Mouse (Mus musculus) liver, adult 2 months (tissue): ENCODE data around the gene Zfp26. TPM values are rescaled to one million over a fixed set of nuclear protein-coding genes. Genes with fewer than 3 reads are reported as not detected.
A peak's percentile ranks its signal among the peaks of the same experiment; 100 is the strongest.

Experiments used
- DNase-seq: peaks from one replicate; pipeline ENCODE4 v3.0.0-alpha.2; 2011; ENCODE audit warnings: low read depth, low spot score; ENCODE audit errors: extremely low read depth
- H3K27ac ChIP-seq: fragments of 200-500 bp; replicated peaks from 2 replicates; pipeline ENCODE4 v1.5.1; 2012; ENCODE audit warnings: low read depth, mild to moderate bottlenecking, control low read depth, inconsistent platforms, low read length; ENCODE audit not compliant: insufficient read depth
- H3K27me3 ChIP-seq: fragments of 200-500 bp; 2 replicates; pipeline ENCODE4 v1.6.1; 2012; ENCODE audit warnings: mild to moderate bottlenecking, moderate library complexity, low read length, inconsistent platforms; ENCODE audit not compliant: control insufficient read depth, insufficient read depth
- H3K36me3 ChIP-seq: fragments of 200-500 bp; 2 replicates; pipeline ENCODE4 v1.6.1; 2012; ENCODE audit warnings: low read length, inconsistent platforms; ENCODE audit not compliant: control insufficient read depth, insufficient read depth
- H3K4me1 ChIP-seq: fragments of 200-500 bp; 2 replicates; pipeline ENCODE4 v1.6.1; 2011; ENCODE audit warnings: low read length; ENCODE audit not compliant: control insufficient read depth, insufficient read depth
- H3K4me3 ChIP-seq: fragments of 200-500 bp; 2 replicates; pipeline ENCODE4 v1.5.1; 2011; ENCODE audit warnings: low read depth, mild to moderate bottlenecking, control low read depth, low read length, moderate library complexity; ENCODE audit not compliant: insufficient read depth
- H3K79me2 ChIP-seq: fragments of 200-500 bp; 2 replicates; pipeline ENCODE4 v1.6.1; 2012; ENCODE audit warnings: inconsistent platforms, mild to moderate bottlenecking, low read length, moderate library complexity; ENCODE audit not compliant: control insufficient read depth, insufficient read depth
- H3K9ac ChIP-seq: fragments of 200-500 bp; 2 replicates; pipeline ENCODE4 v1.6.1; 2012; ENCODE audit warnings: low read depth, mild to moderate bottlenecking, control low read depth, inconsistent platforms, low read length
- CTCF ChIP-seq: fragments of 200-500 bp; IDR thresholded peaks from 2 replicates; pipeline ENCODE4 v1.5.1; 2011; ENCODE audit warnings: low read depth, low read length, control low read depth
- POLR2A ChIP-seq: fragments of 200-500 bp; IDR thresholded peaks from 2 replicates; pipeline ENCODE4 v1.6.1; 2011; ENCODE audit warnings: low read length, control low read depth; ENCODE audit not compliant: insufficient read depth; ENCODE audit errors: extremely low read depth
- WGBS: fragments of 180-500 bp; shearing (Covaris S2); methylation state at CpG from one replicate; pipeline ENCODE4 v1.1.7; 2018; 5-methylcytosine and 5-hydroxymethylcytosine counted together
- polyA plus RNA-seq: library from polyadenylated mRNA; depleted of rRNA; stranded (reverse); fragments of >200 nt; gene quantifications from 2 replicates; pipeline ENCODE4 v1.2.3, GENCODE M21; 2012
- total RNA-seq: library from RNA; depleted of rRNA; stranded (reverse); fragments of >200 nt; gene quantifications from 2 replicates; pipeline ENCODE4 v1.2.3, GENCODE M21; 2014

Gene Zfp26
- total and polyA plus RNA-seq, 2 experiments = 1.1 to 8.2 TPM

DNA sequence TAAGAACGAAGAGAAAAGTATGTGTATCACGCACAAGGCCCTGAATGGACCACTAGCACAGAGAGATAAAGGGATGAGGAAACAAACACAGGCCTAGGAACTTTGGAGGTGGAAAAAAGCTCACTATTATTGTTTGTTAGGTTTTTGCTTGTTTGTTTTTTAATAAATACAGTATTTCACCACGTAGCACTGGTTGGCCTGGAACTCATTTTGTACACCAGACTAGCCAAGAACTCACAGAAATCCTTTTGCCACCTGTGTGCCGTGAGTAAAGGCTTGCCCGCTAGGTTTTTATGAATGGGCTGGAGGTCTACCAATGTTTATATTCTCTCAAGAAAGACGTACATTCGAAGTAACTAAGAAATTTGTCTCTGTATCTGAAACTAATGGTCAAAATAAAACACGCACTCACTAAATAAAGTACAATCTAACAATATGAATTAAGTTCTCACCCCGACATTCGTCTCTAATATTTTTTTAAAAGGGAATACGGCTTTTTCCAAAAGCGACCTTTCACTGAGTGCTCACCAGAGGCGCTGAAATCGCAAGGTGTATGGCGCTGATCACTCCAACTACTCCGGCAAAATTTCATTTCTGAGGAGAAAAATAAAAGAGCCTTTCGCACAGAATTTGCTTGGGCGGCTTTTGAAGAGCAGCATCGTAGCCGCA lies 32.0 kb upstream of the Zfp26 start:
- TF ChIP-seq POLR2A = no peak
- TF ChIP-seq CTCF = no peak
- 5% methylated on average over 20 of the region's 20 CpGs for WGBS
- peak; percentile 22 for DNase-seq
- peaks cover 3% of the 10 kb centered on the region; the same call in 1 of the 2 replicates for H3K79me2 ChIP-seq
- H3K4me3 ChIP-seq = peak overlapping the region; percentile 99
- H3K27me3 ChIP-seq = no peaks in the 10 kb centered on the region
- peak overlapping the region; percentile 98 for H3K9ac ChIP-seq
- H3K36me3 ChIP-seq = peaks cover 9% of the 10 kb centered on the region
- H3K27ac ChIP-seq = peak overlapping the region; percentile 98
- peaks cover 15% of the 10 kb centered on the region for H3K4me1 ChIP-seq

- H3K79me2 ChIP-seq = 0 out of 2 replicates have a peak, but pooled peaks cover 3% of the 10 kb centered on the region
- DNase-seq = peak; percentile 72
- no peak overlapping the region for H3K4me3 ChIP-seq
- no peaks in the 10 kb centered on the region for H3K27me3 ChIP-seq
- H3K27ac ChIP-seq = peak overlapping the region; percentile 22
- peaks cover 16% of the 10 kb centered on the region for H3K36me3 ChIP-seq
- H3K4me1 ChIP-seq = peaks cover 15% of the 10 kb centered on the region
- H3K9ac ChIP-seq = no peak overlapping the region
- 42% methylated on average over 5 of the region's 5 CpGs for WGBS
- TF ChIP-seq POLR2A (no peak), CTCF (no peak)
These were observed 29.6 kb upstream of the Zfp26 start for GRCm38 (mm10) chr9:20489536-20489935.

DNA sequence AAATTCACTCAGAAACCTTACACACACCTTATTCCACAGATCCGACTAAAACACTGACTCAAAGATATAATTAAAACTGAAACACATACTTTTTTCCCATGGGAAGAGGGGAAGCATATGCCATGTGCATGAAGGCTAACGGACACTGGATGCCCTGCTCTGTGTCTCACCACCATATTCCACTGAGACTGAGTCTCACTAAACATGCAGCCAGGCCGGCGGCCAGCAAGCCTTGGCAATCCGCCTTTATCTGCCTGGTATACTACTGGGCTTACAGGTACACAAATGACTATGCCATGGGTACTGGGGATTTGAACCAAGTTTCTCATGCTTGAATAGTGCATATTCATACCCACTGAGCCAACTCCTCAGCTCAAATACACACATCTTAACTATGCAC lies 19.4 kb upstream of the Zfp26 start:
- 94% methylated on average over 5 of the region's 5 CpGs for WGBS
- no peak for DNase-seq
- H3K4me3 ChIP-seq = no peak overlapping the region
- peaks cover 40% of the 10 kb centered on the region for H3K36me3 ChIP-seq
- H3K27me3 ChIP-seq = no peaks in the 10 kb centered on the region
- H3K79me2 ChIP-seq = no peaks in the 10 kb centered on the region
- TF ChIP-seq CTCF (no peak), POLR2A (no peak)
- no peak overlapping the region for H3K9ac ChIP-seq
- H3K27ac ChIP-seq = no peak overlapping the region
- H3K4me1 ChIP-seq = no peaks in the 10 kb centered on the region

DNA sequence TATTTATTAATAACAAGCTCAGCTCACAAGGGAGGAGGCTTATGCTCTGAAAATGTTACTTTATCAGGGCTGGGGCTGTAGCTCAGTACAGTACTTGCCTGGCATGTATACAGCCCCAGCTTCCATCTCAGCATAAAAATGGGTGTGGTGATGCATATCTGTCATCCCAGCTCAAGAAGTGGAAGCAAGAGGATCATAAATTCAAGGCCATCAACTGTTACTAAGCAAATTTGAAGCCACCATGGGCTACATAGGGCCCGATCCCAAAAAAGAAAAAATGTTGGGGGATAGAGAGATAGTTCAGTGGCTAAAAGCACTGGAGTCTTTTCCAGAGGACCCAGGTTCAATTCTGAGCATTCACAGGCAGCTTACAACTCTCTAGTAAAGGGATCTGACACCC lies 16.7 kb upstream of the Zfp26 start:
- Histone ChIP-seq H3K4me3 (no peak overlapping the region), H3K9ac (no peak overlapping the region), H3K79me2 (no peaks in the 10 kb centered on the region), H3K27ac (no peak overlapping the region), H3K4me1 (no peaks in the 10 kb centered on the region), H3K27me3 (no peaks in the 10 kb centered on the region), H3K36me3 (peaks cover 61% of the 10 kb centered on the region)
- TF ChIP-seq CTCF (no peak), POLR2A (no peak)
- 97% methylated on average over 1 of the region's 1 CpGs for WGBS
- no peak for DNase-seq

DNA sequence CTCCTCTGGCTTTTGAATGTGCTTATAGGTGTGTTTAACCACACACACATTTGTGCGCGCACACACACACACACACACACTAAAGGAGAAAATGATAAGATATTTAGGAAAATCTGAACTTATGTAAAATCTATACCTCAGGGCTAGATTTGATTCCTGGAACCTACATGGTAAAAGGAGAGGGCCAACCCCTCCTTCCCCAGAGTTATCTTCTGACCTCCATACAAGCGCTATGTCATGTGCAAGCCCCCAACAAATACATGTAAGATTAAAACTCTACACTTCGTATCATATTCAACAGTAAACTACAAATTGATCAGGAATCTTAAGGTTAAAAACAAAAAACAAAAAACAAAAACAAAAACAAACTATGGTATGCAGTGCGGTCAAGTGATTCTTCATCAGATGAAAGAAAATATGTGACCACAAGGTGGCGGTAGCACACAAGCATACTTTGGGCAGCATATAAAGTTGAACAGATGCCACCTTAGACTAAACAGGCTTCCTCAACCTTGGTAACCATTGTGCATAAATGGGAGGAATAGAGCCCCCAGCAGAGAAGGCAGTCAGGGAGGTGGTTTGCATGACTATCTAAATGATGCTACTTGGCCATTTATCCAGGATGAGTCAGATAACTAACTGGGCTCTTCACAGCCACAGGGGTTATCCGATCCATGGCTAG lies 6.9 kb upstream of the Zfp26 start:
- no peak overlapping the region for H3K27ac ChIP-seq
- H3K9ac ChIP-seq = no peak overlapping the region
- DNase-seq = peak; percentile 63
- no peaks in the 10 kb centered on the region for H3K27me3 ChIP-seq
- H3K79me2 ChIP-seq = no peaks in the 10 kb centered on the region
- H3K4me1 ChIP-seq = no peaks in the 10 kb centered on the region
- TF ChIP-seq POLR2A (no peak), CTCF (peak; percentile 60)
- no peak overlapping the region for H3K4me3 ChIP-seq
- peaks cover 24% of the 10 kb centered on the region for H3K36me3 ChIP-seq
- WGBS = 55% methylated on average over 7 of the region's 7 CpGs

DNA sequence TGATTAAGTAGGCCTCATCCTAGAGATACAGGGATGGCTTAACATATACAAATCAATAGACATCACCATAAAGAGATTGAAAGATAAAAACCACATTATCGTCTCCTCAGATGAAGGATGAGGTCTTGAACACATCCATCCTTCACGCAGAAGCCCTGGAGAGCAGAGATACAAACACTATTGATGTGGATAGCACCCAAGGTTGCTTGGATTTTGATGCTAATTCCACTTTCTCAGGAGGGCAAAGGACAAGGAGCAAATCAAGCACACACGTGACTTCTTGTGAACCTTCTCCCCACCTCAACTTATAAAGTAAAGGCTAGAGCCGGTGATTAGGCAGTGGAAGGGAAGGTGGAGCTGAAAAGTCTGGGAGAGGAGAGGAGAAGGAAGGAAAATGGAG lies 6.3 kb downstream of the Zfp26 start:
- Histone ChIP-seq H3K9ac (no peak overlapping the region), H3K4me3 (no peak overlapping the region), H3K36me3 (peaks cover 22% of the 10 kb centered on the region), H3K27me3 (no peaks in the 10 kb centered on the region), H3K4me1 (no peaks in the 10 kb centered on the region), H3K79me2 (peaks cover 13% of the 10 kb centered on the region; the same call in 1 of the 2 replicates), H3K27ac (no peak overlapping the region)
- DNase-seq = no peak
- 90% methylated on average over 4 of the region's 4 CpGs for WGBS
- TF ChIP-seq CTCF (no peak), POLR2A (no peak)
